Comparison of ENCODE assay signal across 11 mouse cellular contexts in genomic region chr4:86689056-86689735, GRCm38 (mm10). TPM values are rescaled to one million over a fixed set of nuclear protein-coding genes. Genes with fewer than 3 reads are reported as not detected.
DNase-seq lines count a peak whose midpoint lies in the region; ATAC-seq and TF ChIP-seq lines count a peak whose summit lies in the region.
"Had no signal": no experiment of that assay in that cellular context is flagged by ENCODE, and none has a peak within 500 bp of the region (broad histone marks: within the 10 kb centered on the region; RNA-seq: fewer than 3 reads in every experiment).

No protein-coding gene starts in this region.

- H3K27ac ChIP-seq in liver, adult 2 months (replicated peaks; ENCODE audit: insufficient read depth, low read depth, low read length): peak overlapping the region; percentile 87
- H3K27ac ChIP-seq in liver, embryonic 14.5 days: peak overlapping the region; percentile 52
- H3K27ac ChIP-seq in stomach, postnatal 0 days (replicated peaks): peak overlapping the region; percentile 67; the same call in 1 of the 2 replicates
- no peak overlapping the region for H3K27ac ChIP-seq in neural tube, embryonic 15.5 days (replicated peaks)

- DNase-seq in adrenal gland, adult 2 months: peak; percentile 31
- DNase-seq in adrenal gland, postnatal 4 days (ENCODE audit: low spot score in 2 of 2): no peak
- DNase-seq in liver, adult 2 months (ENCODE audit: extremely low read depth, low read depth, low spot score): peak; percentile 80
- DNase-seq in liver: no peak
- no peak for DNase-seq in liver, embryonic 14.5 days (ENCODE audit: low read depth in 3 of 3, low spot score in 3 of 3)
- no peak for DNase-seq in stomach, postnatal 0 days (ENCODE audit: low spot score)
- DNase-seq in thymus, adult 18-20 months: no peak
- DNase-seq: cerebellum, postnatal 25 days; kidney, postnatal 10 days had no signal

- TF ChIP-seq CTCF in liver, adult 2 months (IDR thresholded peaks at IDR 0.05; ENCODE audit: low read depth, low read length): no peak
- TF ChIP-seq CTCF in liver, embryonic 14.5 days (IDR thresholded peaks at IDR 0.05; ENCODE audit: low read depth): no peak
- no peak for TF ChIP-seq CTCF in stomach, postnatal 0 days (IDR thresholded peaks at IDR 0.05; ENCODE audit: low read depth)

- peaks cover 30% of the 10 kb centered on the region for H3K4me1 ChIP-seq in liver, adult 2 months (ENCODE audit: control insufficient read depth, insufficient read depth, low read length)
- H3K4me1 ChIP-seq in liver, embryonic 14.5 days (replicated peaks; ENCODE audit: control insufficient read depth in 2 of 2, insufficient read depth in 2 of 2, low read length in 1 of 2): peaks cover 10 to 27% of the 10 kb centered on the region in 2 experiments; a peak in 3 of 4 replicates
- H3K4me1 ChIP-seq in stomach, postnatal 0 days (replicated peaks; ENCODE audit: control insufficient read depth, insufficient read depth): peaks cover 7% of the 10 kb centered on the region; the same call in 1 of the 2 replicates
- H3K4me1 ChIP-seq in neural tube, embryonic 15.5 days: no peaks in the 10 kb centered on the region

- no peak for TF ChIP-seq POLR2A in liver, adult 2 months (IDR thresholded peaks at IDR 0.05; ENCODE audit: extremely low read depth, insufficient read depth, low read length)

- TF ChIP-seq EP300 in liver, embryonic 14.5 days (IDR thresholded peaks at IDR 0.05; ENCODE audit: low read depth): no peak
- no peak for TF ChIP-seq EP300 in stomach, postnatal 0 days (optimal IDR thresholded peaks at IDR 0.05)

- no peaks in the 10 kb centered on the region; the same call in 1 of the 2 replicates for H3K79me2 ChIP-seq in liver, adult 2 months (ENCODE audit: control insufficient read depth, insufficient read depth, low read length)

- ATAC-seq in liver, embryonic 14.5 days (ENCODE audit: insufficient read depth): no peak
- no peak for ATAC-seq in stomach, postnatal 0 days (ENCODE audit: low FRiP score, low TSS enrichment)
- ATAC-seq in neural tube, embryonic 15.5 days (ENCODE audit: low FRiP score): no peak

- H3K27me3 ChIP-seq in liver, adult 2 months (ENCODE audit: control insufficient read depth, insufficient read depth, low read length): no peaks in the 10 kb centered on the region
- no peaks in the 10 kb centered on the region for H3K27me3 ChIP-seq in liver, embryonic 14.5 days (ENCODE audit: control insufficient read depth, insufficient read depth, low read length)
- no peaks in the 10 kb centered on the region for H3K27me3 ChIP-seq in stomach, postnatal 0 days (ENCODE audit: control insufficient read depth, insufficient read depth, low read length)
- no peaks in the 10 kb centered on the region for H3K27me3 ChIP-seq in neural tube, embryonic 15.5 days (replicated peaks)

- H3K9me3 ChIP-seq in liver, embryonic 14.5 days (ENCODE audit: control insufficient read depth, low read length): no peaks in the 10 kb centered on the region
- no peaks in the 10 kb centered on the region for H3K9me3 ChIP-seq in stomach, postnatal 0 days (ENCODE audit: control insufficient read depth, low read length)
- no peaks in the 10 kb centered on the region for H3K9me3 ChIP-seq in neural tube, embryonic 15.5 days (replicated peaks)

- H3K9ac ChIP-seq in liver, adult 2 months (ENCODE audit: low read depth, low read length): peak overlapping the region; percentile 40
- H3K9ac ChIP-seq in liver, embryonic 14.5 days (replicated peaks): no peak overlapping the region
- H3K9ac ChIP-seq in stomach, postnatal 0 days (ENCODE audit: low read length): no peak overlapping the region
- H3K9ac ChIP-seq in neural tube, embryonic 15.5 days (replicated peaks): no peak overlapping the region

- no peaks in the 10 kb centered on the region for H3K36me3 ChIP-seq in liver, adult 2 months (ENCODE audit: control insufficient read depth, insufficient read depth, low read length)
- no peaks in the 10 kb centered on the region for H3K36me3 ChIP-seq in liver, embryonic 14.5 days (replicated peaks; ENCODE audit: control insufficient read depth, insufficient read depth, low read depth)
- H3K36me3 ChIP-seq in stomach, postnatal 0 days (ENCODE audit: control insufficient read depth, insufficient read depth, low read length): no peaks in the 10 kb centered on the region
- no peaks in the 10 kb centered on the region for H3K36me3 ChIP-seq in neural tube, embryonic 15.5 days

- no peak overlapping the region for H3K4me2 ChIP-seq in liver, embryonic 14.5 days (ENCODE audit: low read depth)
- H3K4me2 ChIP-seq in stomach, postnatal 0 days (replicated peaks; ENCODE audit: low read depth): no peak overlapping the region
- no peak overlapping the region for H3K4me2 ChIP-seq in neural tube, embryonic 15.5 days

- 8% methylated on average over 10 of the region's 10 CpGs for WGBS in liver, adult 2 months
- WGBS in liver, embryonic 14.5 days (ENCODE audit: insufficient replicate concordance): 59% methylated on average over 10 of the region's 10 CpGs
- 33% methylated on average over 10 of the region's 10 CpGs for WGBS in stomach, postnatal 0 days
- WGBS in neural tube, embryonic 15.5 days: 82% methylated on average over 10 of the region's 10 CpGs

- H3K4me3 ChIP-seq in liver, adult 2 months (ENCODE audit: insufficient read depth, low read depth, low read length): no peak overlapping the region
- H3K4me3 ChIP-seq in liver, embryonic 14.5 days (ENCODE audit: insufficient read depth in 1 of 2, low read depth in 2 of 2, low read length in 2 of 2): no peak overlapping the region
- H3K4me3 ChIP-seq in stomach, postnatal 0 days (ENCODE audit: low read depth, low read length): no peak overlapping the region
- no peak overlapping the region for H3K4me3 ChIP-seq in neural tube, embryonic 15.5 days (replicated peaks)
- H3K4me3 ChIP-seq: myocyte had no signal

RNA-seq across cellular contexts. Expression of gene Plin2, which starts 19.3 kb away (rescaled TPM):
- total RNA-seq in adrenal gland, adult 2 months (2021): 100 to 1,000 TPM; 465 to 481 TPM
- polyA plus RNA-seq in adrenal gland, adult 2 months (2012; rRNA removed): 304 TPM in 2 replicates
- total RNA-seq in adrenal gland, postnatal 4 days (2021): 100 to 1,000 TPM; 209 to 264 TPM
- 294 and 339 TPM in 2 replicates for total RNA-seq in liver, adult 2 months (2014; rRNA removed)
- 449 and 502 TPM in 2 replicates for polyA plus RNA-seq in liver, adult 2 months (2012; rRNA removed)
- 89.7 and 108 TPM in 2 replicates for polyA plus RNA-seq in liver, embryonic 14.5 days (2012; rRNA removed)
- 159 and 166 TPM in 2 replicates for polyA plus RNA-seq in liver, embryonic 14.5 days (2014; fragmentation: Nextera tagmentation; extraction: Ambion mirVana)
- 50.7 and 57.8 TPM in 2 replicates for polyA plus RNA-seq in stomach, postnatal 0 days (2015; fragmentation: Nextera tagmentation; extraction: Ambion mirVana)
- polyA plus RNA-seq in neural tube, embryonic 15.5 days (2015; fragmentation: Nextera tagmentation; extraction: Ambion mirVana): 40.0 and 53.9 TPM in 2 replicates

RNA-seq across cellular contexts. Expression of gene Dennd4c, which starts 59.2 kb away (rescaled TPM):
- 10 to 100 TPM; 41.3 to 51.5 TPM for total RNA-seq in adrenal gland, adult 2 months (2021)
- polyA plus RNA-seq in adrenal gland, adult 2 months (2012; rRNA removed): 3.7 and 4.8 TPM in 2 replicates
- total RNA-seq in adrenal gland, postnatal 4 days (2021): 10 to 100 TPM; 44.4 to 46.0 TPM
- 18.9 and 19.0 TPM in 2 replicates for total RNA-seq in liver, adult 2 months (2014; rRNA removed)
- polyA plus RNA-seq in liver, adult 2 months (2012; rRNA removed): 2.7 and 2.8 TPM in 2 replicates
- 2.0 and 2.7 TPM in 2 replicates for polyA plus RNA-seq in liver, embryonic 14.5 days (2012; rRNA removed)
- 2.1 and 2.4 TPM in 2 replicates for polyA plus RNA-seq in liver, embryonic 14.5 days (2014; fragmentation: Nextera tagmentation; extraction: Ambion mirVana)
- 3.5 and 4.2 TPM in 2 replicates for polyA plus RNA-seq in stomach, postnatal 0 days (2015; fragmentation: Nextera tagmentation; extraction: Ambion mirVana)
- polyA plus RNA-seq in neural tube, embryonic 15.5 days (2015; fragmentation: Nextera tagmentation; extraction: Ambion mirVana): 2.7 and 3.9 TPM in 2 replicates

Comparison
In these comparisons a context has a peak if more than half of its experiments do, and no peak if none do; other contexts are left out.
1. DNase-seq: peak in adrenal gland, adult 2 months (single experiment) and liver, adult 2 months (single experiment); none in adrenal gland, postnatal 4 days (0 of 2), liver (single experiment), liver, embryonic 14.5 days (0 of 3), stomach, postnatal 0 days (single experiment) and thymus, adult 18-20 months (0 of 2).